Mouse (Mus musculus) embryonic fibroblast, embryonic 13.5 days (primary cell): ENCODE results near the gene Fhit.

Source experiments
- CTCF ChIP-seq: IDR thresholded peaks from 2 replicates; pipeline ENCODE4 v1.5.1; 2011; ENCODE audit warnings: mild to moderate bottlenecking, control low read depth, low read length, moderate library complexity, borderline replicate concordance; ENCODE audit not compliant: insufficient read depth
- POLR2A ChIP-seq: IDR thresholded peaks from 2 replicates; pipeline ENCODE4 v1.6.1; 2011; ENCODE audit warnings: low read depth, mild to moderate bottlenecking, control low read depth, low read length, moderate library complexity

GRCm38 (mm10) chr14:10366808-10367207 is 795.0 kb downstream of the Fhit start:
- TF ChIP-seq CTCF (no peak), POLR2A (no peak)
